Mouse (Mus musculus): Measurements from ENCODE around the gene Dnaaf5.

DNA sequence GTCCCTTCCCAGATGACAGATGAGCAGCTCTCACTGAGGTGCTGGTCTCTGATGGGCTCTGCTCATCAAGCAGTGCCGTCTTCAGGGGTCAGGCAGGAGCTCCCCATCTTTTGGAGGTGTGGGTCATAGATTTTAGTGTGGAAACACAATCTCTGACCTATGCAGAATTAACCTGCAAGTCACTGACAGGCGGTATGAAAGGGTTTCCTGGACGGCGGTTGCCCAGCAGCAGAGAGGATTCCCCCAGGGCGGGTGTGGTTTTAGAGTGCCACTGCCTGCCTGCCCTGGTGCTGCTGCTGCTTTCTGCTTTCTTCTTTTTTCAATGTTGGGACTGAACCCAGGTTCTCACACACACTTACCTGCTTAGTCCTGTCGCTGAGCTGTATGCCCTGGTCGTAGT, 56.5 kb downstream of the Dnaaf5 start:
- TF ChIP-seq CHD2 (IDR thresholded peaks at IDR 0.05; ENCODE audit: low read depth, low read length) (no peak), MAFK (IDR thresholded peaks at IDR 0.05; ENCODE audit: insufficient read depth, low read depth, low read length) (no peak)

Measured in ES-E14 (cell line).